Mouse (Mus musculus) liver, embryonic 15.5 days (tissue): ENCODE data around the gene Asb8. TPM values are rescaled to one million over a fixed set of nuclear protein-coding genes. Genes with fewer than 3 reads are reported as not detected.

Experiments
- ATAC-seq: fragments of 200-750 bp; cut with Nextera tagmentation; 2 replicates; pipeline ENCODE4 v1.8.0; 2017; ENCODE audit warnings: moderate number of reproducible peaks, mild to moderate bottlenecking, moderate library complexity; ENCODE audit not compliant: insufficient read depth
- H3K27ac ChIP-seq: fragments of 300-500 bp; sonication (generic); replicated peaks from 2 replicates; pipeline ENCODE4 v1.5.1; 2015; ENCODE audit warnings: mild to moderate bottlenecking, inconsistent platforms
- H3K27me3 ChIP-seq: fragments of 300-500 bp; sonication (generic); 2 replicates; pipeline ENCODE4 v1.6.1; 2015; ENCODE audit warnings: mild to moderate bottlenecking, inconsistent platforms
- H3K36me3 ChIP-seq: fragments of 300-500 bp; sonication (generic); replicated peaks from 2 replicates; pipeline ENCODE4 v1.6.1; 2015; ENCODE audit warnings: moderate library complexity, mild to moderate bottlenecking, inconsistent platforms
- H3K4me1 ChIP-seq: fragments of 300-500 bp; sonication (generic); replicated peaks from 2 replicates; pipeline ENCODE4 v1.6.1; 2015; ENCODE audit warnings: inconsistent platforms
- H3K4me2 ChIP-seq: fragments of 300-500 bp; sonication (generic); 2 replicates; pipeline ENCODE4 v1.6.1; 2015; ENCODE audit warnings: moderate library complexity, mild to moderate bottlenecking, inconsistent platforms
- H3K4me3 ChIP-seq: fragments of 300-500 bp; sonication (generic); replicated peaks from 2 replicates; pipeline ENCODE4 v1.5.1; 2015; ENCODE audit warnings: mild to moderate bottlenecking, inconsistent platforms
- H3K9ac ChIP-seq: fragments of 300-500 bp; sonication (generic); 2 replicates; pipeline ENCODE4 v1.6.1; 2015; ENCODE audit warnings: moderate library complexity, mild to moderate bottlenecking, inconsistent platforms
- H3K9me3 ChIP-seq: fragments of 300-500 bp; sonication (generic); replicated peaks from 2 replicates; pipeline ENCODE4 v1.6.1; 2016; ENCODE audit warnings: inconsistent platforms
- WGBS: fragments of 180-500 bp; shearing (Covaris S2); methylation state at CpG from one replicate; pipeline ENCODE4 v1.1.7; 2015; ENCODE audit warnings: mixed read lengths; ENCODE audit not compliant: insufficient replicate concordance; 5-methylcytosine and 5-hydroxymethylcytosine counted together
- polyA plus RNA-seq: library from polyadenylated mRNA; unstranded; fragments of >200 nt; fragmentation: Nextera tagmentation; extraction: Ambion mirVana; gene quantifications from 2 replicates; pipeline ENCODE4 v1.2.1, GENCODE M21; 2015

Asb8 gene
- polyA plus RNA-seq, result 20.4 and 23.8 TPM in 2 replicates

DNA sequence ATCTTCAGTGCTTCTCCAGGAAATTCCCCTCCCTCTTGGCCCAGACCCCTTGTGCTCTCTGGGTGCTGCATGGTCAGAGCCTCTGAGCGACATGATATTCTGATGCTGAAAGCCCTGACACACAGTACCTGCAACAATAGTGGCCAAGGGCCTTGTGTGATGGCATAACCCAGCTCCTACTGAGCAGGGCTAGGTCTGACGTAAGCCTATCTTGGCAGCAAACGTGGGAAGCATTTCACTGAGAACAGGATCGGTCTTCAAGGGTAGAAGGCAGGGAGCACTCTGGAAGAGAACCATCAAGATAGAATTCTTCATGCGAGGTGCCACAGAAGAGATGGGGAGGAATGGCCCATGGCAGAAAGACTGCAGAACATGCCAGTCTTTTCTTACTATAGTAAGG, at the start of gene Asb8:
Asb8 (minus strand) TSS at position 101 of the 400 bp plus-strand sequence.
- no peak for ATAC-seq
- Histone ChIP-seq H3K9me3 (no peaks in the 10 kb centered on the region), H3K36me3 (no peaks in the 10 kb centered on the region), H3K27me3 (peaks cover 76% of the 10 kb centered on the region), H3K4me3 (no peak within 1 kb of the TSS), H3K27ac (no peak within 1 kb of the TSS), H3K4me1 (0 out of 2 replicates have a peak, but pooled peaks cover 3% of the 10 kb centered on the region), H3K9ac (no peak within 1 kb of the TSS), H3K4me2 (no peak within 1 kb of the TSS)
- 57% methylated on average over 5 of the region's 5 CpGs for whole genome bisulfite sequencing

DNA sequence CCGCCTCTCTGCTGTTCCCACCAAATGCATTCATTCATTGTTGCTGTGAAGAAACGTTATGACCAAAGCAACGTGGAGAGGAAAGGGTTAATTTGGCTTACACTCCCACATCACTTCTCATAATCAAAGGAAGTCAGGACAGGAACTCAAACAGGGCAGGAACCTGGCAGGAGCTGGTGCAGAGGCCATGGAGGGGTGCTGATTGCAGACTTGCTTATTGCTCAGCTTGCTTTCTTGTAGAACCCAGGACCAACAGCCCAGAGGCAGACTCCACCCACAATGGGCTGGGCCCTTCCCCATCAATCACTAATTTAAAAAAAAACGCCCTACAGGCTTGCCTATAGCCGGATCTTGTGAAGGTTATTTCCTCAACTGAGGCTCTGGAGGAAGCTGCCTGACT, 48.7 kb upstream of the Asb8 start:
- no peak overlapping the region for H3K4me2 ChIP-seq
- 27% methylated on average over 5 of the region's 5 CpGs for WGBS
- ATAC-seq, result no peak
- no peaks in the 10 kb centered on the region for H3K4me1 ChIP-seq
- no peaks in the 10 kb centered on the region for H3K27me3 ChIP-seq
- H3K27ac ChIP-seq, result no peak overlapping the region
- H3K9me3 ChIP-seq, result no peaks in the 10 kb centered on the region
- no peaks in the 10 kb centered on the region for H3K36me3 ChIP-seq
- H3K4me3 ChIP-seq, result no peak overlapping the region
- no peak overlapping the region for H3K9ac ChIP-seq

DNA sequence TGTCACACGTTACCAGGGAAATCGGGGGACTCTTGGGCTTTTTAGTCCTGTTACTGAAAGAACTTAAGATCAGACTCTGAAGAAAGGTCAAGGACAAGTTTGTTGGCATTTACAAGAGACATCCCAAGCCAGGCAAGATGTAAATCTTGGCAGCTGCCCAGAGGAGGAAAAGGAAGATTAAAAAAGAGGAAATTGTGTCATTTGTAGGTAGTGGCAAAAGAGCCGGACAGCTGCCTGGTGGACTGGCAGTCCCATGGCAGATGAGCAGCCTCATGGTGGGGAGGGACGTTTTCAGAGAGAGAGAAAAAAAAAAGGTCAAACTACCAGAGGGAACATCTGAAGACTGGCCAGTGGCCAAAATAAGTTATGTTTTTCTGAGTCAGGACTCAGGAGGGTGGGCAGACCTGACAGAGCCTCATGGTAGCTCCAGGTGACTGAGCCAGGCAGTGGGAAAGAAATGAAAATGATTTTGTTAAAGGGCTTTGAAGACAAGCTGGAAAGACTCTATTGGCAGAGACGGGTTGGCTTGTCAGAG, 48.0 kb upstream of the Asb8 start:
- Histone ChIP-seq H3K9me3 (no peaks in the 10 kb centered on the region), H3K36me3 (no peaks in the 10 kb centered on the region), H3K27me3 (no peaks in the 10 kb centered on the region), H3K27ac (no peak overlapping the region), H3K4me2 (no peak overlapping the region), H3K4me1 (no peaks in the 10 kb centered on the region), H3K9ac (no peak overlapping the region), H3K4me3 (no peak overlapping the region)
- no peak for ATAC-seq
- 41% methylated on average over 5 of the region's 5 CpGs for WGBS

DNA sequence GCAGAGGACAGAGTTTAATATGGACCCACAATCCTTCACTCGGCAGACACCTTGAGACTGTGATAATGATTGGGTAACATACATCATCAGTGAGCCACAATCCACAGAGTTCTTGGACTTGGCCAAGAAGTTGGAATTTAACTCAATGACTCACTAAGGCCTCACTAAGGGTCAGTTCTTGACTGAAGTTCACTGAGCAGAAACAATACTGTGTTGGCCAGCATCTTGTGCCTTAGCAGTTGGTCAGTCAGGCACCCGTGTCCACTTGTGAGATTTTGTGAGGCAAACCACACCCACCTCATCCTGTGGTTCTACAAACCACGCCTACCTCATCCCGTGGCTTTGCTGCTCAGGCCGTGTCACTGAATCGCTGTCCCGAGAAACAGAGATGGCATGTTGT, 44.3 kb upstream of the Asb8 start:
- H3K9me3 ChIP-seq, result no peaks in the 10 kb centered on the region
- no peaks in the 10 kb centered on the region for H3K4me1 ChIP-seq
- 41% methylated on average over 7 of the region's 7 CpGs for WGBS
- no peak overlapping the region for H3K4me2 ChIP-seq
- H3K4me3 ChIP-seq, result no peak overlapping the region
- ATAC-seq, result no peak
- no peak overlapping the region for H3K27ac ChIP-seq
- H3K36me3 ChIP-seq, result no peaks in the 10 kb centered on the region
- H3K27me3 ChIP-seq, result no peaks in the 10 kb centered on the region
- no peak overlapping the region for H3K9ac ChIP-seq

DNA sequence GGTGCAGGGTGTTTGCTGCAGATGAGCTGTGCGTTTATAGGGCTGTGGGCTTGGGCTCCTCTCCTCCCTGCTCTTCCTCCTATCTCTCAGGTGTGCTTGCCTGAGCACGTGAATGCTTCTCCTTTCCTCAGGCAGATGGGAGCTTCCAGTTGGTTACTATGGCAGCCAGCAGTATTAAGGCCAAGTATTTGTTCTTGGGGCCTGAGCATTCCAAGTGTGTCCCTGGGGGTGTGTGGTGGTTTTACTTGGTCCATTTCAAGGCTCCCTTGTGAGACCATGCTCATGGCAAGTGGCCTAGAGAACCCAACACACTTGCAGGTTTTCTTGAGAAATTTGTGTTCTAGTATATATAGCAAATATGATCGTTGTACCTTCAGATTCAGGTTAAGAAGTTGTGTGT, 30.0 kb upstream of the Asb8 start, which contains the start of gene Olfr288:
Olfr288 (minus strand) TSS at position 101 of the 400 bp plus-strand sequence.
- no peak for ATAC-seq
- Histone ChIP-seq H3K9me3 (no peaks in the 10 kb centered on the region), H3K4me2 (no peak within 1 kb of the TSS), H3K27ac (no peak within 1 kb of the TSS), H3K36me3 (no peaks in the 10 kb centered on the region), H3K4me1 (no peaks in the 10 kb centered on the region), H3K27me3 (no peaks in the 10 kb centered on the region), H3K9ac (no peak within 1 kb of the TSS), H3K4me3 (no peak within 1 kb of the TSS)
- WGBS, result 50% methylated on average over 3 of the region's 3 CpGs

DNA sequence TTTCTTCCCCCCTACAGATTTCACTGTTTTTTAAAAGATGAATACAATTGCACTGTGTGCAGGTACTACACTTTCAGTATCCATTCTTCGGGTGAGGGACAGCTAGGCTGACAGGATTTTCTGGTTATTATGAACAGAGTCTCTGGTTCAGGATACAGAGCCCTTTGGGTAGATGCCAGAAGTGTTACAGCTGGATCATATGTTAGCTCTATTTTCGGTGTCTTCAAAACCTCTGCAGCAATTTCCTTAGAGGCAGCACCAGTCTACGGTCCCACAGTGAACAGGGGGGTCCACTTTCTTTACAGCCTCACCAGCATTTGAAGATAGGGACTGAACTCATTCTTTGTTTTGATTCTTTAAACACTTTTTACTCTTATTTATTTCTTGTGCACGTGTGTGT, 19.0 kb upstream of the Asb8 start:
- Histone ChIP-seq H3K9me3 (no peaks in the 10 kb centered on the region), H3K4me2 (no peak overlapping the region), H3K27me3 (peaks cover 31% of the 10 kb centered on the region), H3K9ac (no peak overlapping the region), H3K4me1 (peaks cover 14% of the 10 kb centered on the region), H3K4me3 (no peak overlapping the region), H3K36me3 (no peaks in the 10 kb centered on the region), H3K27ac (no peak overlapping the region)
- 44% methylated on average over 4 of the region's 4 CpGs for WGBS
- ATAC-seq, result no peak

DNA sequence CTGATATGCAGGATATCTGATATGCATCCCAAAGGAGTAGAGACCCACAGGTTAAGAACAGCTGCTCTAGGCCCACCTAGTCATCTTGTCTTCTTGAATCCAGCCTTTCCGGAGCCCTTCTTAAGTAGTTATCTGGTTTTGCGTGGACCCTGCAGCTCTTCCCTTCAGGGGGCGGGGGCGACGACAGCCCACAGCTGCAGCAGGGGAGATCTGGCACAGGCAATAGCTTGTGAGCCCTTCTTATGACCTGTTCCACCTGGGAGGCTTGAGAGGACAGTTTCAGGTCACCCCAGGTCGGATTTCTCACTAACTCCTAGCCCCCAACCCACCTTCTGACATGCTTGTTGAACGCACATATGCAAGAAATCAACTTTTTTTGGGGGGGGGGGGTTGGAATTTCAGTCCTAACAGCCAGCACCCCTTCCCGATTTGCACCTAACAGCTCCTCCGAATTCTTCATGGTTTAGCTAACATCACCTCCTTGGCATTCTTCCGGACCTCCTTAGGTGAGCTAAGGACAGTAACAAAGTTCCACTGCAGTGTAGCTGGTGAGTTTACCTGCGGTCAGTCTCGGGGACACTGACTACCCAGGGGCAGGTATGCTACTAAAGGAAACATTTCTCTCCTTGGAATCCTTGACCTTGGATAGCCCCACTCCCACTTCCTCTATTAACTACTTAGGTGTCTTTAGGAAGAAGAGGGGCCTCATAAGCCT, 16.6 kb upstream of the Asb8 start:
- H3K4me1 ChIP-seq, result peaks cover 14% of the 10 kb centered on the region
- no peak overlapping the region for H3K9ac ChIP-seq
- H3K4me2 ChIP-seq, result no peak overlapping the region; the same call in 1 of the 2 replicates
- no peak for ATAC-seq
- H3K27me3 ChIP-seq, result peaks cover 49% of the 10 kb centered on the region
- no peaks in the 10 kb centered on the region for H3K36me3 ChIP-seq
- no peaks in the 10 kb centered on the region for H3K9me3 ChIP-seq
- 53% methylated on average over 12 of the region's 12 CpGs for WGBS
- H3K4me3 ChIP-seq, result no peak overlapping the region
- H3K27ac ChIP-seq, result no peak overlapping the region

DNA sequence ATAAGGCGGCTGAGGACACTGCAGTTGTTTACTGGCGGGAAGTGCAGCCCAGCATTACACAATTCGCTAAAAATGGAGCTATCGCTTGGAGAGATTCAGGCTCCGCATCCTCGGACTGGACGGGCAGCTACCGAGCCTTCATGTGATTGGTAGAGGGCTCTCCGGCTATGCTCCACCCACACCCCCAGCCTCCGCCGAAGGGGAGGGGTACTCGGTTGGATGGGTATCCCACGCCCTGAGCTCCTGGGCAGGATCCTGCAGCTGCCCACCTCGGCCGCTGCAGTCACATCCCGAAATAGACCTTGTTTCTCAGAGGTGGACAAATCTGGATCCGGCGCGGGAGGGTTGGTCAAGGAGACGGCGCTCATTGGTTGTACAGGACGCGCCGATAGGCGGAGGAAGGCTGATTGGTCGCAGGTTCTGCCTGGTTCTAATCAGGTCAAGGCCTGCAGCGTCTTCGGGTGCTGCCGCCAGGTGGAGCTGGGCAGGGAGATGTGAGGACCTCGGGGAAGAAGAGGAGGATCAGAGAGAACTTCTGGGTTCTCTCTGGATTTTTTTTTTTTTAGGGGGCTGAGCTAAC, 15.8 kb upstream of the Asb8 start:
- no peaks in the 10 kb centered on the region for H3K9me3 ChIP-seq
- ATAC-seq, result peak; percentile 92
- peaks cover 56% of the 10 kb centered on the region for H3K27me3 ChIP-seq
- no peak overlapping the region for H3K27ac ChIP-seq
- peak overlapping the region; percentile 55 for H3K4me3 ChIP-seq
- no peak overlapping the region for H3K9ac ChIP-seq
- H3K36me3 ChIP-seq, result no peaks in the 10 kb centered on the region
- H3K4me1 ChIP-seq, result peaks cover 14% of the 10 kb centered on the region
- peak overlapping the region; percentile 71 for H3K4me2 ChIP-seq
- under 1% methylated on average over 30 of the region's 30 CpGs for WGBS

DNA sequence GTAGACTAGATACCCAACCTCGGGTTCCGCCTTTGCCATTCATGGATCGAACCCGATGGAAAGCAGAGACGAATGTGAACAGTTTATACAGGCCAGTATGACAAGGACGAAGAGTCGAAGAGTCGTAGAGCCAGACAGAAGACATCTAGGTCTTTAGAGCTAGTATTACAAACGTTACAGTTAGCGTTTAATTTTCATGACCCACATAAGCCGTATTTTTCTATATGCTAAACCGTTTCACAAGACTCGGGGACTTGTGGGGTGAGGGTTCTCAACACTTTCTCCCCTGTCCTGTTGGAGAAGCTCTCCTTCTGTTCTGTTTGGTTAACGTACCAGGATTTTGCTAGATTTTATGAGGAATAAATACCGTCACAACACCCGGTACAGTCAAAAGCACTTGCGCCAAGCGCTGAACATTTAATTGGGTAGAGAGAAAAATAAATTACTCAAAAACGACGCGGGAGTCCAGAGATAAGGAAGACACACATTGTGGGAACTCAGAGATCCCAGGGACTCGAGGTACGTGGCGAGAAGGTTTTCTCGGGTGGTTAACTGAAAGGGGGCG, 15.2 kb upstream of the Asb8 start:
- H3K4me1 ChIP-seq, result peaks cover 14% of the 10 kb centered on the region
- peak overlapping the region; percentile 71 for H3K4me2 ChIP-seq
- 10% methylated on average over 26 of the region's 26 CpGs for WGBS
- no peak overlapping the region for H3K9ac ChIP-seq
- peaks cover 62% of the 10 kb centered on the region for H3K27me3 ChIP-seq
- ATAC-seq, result no peak
- H3K36me3 ChIP-seq, result no peaks in the 10 kb centered on the region
- H3K27ac ChIP-seq, result no peak overlapping the region
- H3K4me3 ChIP-seq, result peak overlapping the region; percentile 55
- no peaks in the 10 kb centered on the region for H3K9me3 ChIP-seq

DNA sequence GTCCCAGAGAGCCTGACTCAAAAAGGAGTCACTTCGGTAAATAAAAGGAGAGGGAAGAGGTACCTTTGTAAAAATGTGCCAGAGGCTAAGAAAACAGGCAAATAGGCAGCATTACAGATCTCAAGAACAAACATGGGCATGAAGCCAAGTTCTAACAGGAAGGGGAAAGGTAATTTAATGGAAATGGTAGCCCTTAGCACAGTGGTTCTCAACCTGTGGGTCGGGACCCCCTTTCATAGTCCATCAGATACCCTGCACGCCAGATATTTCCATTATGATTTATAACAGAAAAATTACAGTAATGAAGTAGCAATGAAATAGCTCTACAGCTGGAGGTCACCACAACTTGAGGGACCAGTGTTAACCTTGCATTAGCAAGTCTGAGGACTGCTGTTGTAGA, 11.9 kb upstream of the Asb8 start:
- 64% methylated on average over 3 of the region's 3 CpGs for WGBS
- no peaks in the 10 kb centered on the region for H3K9me3 ChIP-seq
- H3K36me3 ChIP-seq, result no peaks in the 10 kb centered on the region
- H3K9ac ChIP-seq, result no peak overlapping the region
- peaks cover 85% of the 10 kb centered on the region for H3K27me3 ChIP-seq
- no peak overlapping the region for H3K4me2 ChIP-seq
- peaks cover 14% of the 10 kb centered on the region for H3K4me1 ChIP-seq
- ATAC-seq, result no peak
- H3K4me3 ChIP-seq, result no peak overlapping the region
- H3K27ac ChIP-seq, result no peak overlapping the region

DNA sequence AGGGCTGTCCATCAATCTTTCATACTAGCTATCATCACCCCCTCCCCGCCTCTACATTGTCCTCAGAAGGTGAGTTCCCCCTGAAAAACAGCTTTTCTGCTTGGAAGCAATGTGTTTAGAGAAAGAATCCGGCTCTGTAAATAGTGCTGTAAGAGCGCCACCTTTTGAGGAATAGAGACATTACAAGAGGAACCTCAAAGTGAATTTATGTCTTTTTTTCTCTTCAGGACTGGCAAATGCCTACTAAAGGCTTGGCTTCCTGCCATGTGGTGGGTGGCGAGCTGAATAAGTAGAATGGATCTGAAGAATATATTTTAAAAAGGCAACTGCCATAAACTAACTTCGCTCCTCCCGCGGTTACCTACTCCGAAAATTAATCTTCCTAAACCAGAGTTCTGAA, 8.4 kb upstream of the Asb8 start:
- peaks cover 90% of the 10 kb centered on the region for H3K27me3 ChIP-seq
- no peaks in the 10 kb centered on the region for H3K4me1 ChIP-seq
- no peak overlapping the region for H3K4me2 ChIP-seq
- no peak overlapping the region for H3K27ac ChIP-seq
- 32% methylated on average over 8 of the region's 8 CpGs for WGBS
- no peak overlapping the region for H3K4me3 ChIP-seq
- no peaks in the 10 kb centered on the region for H3K36me3 ChIP-seq
- no peak for ATAC-seq
- no peaks in the 10 kb centered on the region for H3K9me3 ChIP-seq
- no peak overlapping the region for H3K9ac ChIP-seq
